Mouse (Mus musculus) testis, postnatal 14 days (tissue): ENCODE data around the gene Nfkbib.
A peak's percentile ranks its signal among the peaks of the same experiment; 100 is the strongest.

Experiments
- DNase-seq: peaks from one replicate; pipeline ENCODE4 v3.0.0; 2021; ENCODE audit warnings: low spot score

Nfkbib gene

GRCm38 (mm10) chr7:28767462-28767965 is at the start of gene Nfkbib:
Gene Nfkbib (minus strand): TSS chr7:28767512.
- DNase-seq = no peak

GRCm38 (mm10) chr7:28816920-28817319 is 49.6 kb upstream of the Nfkbib start:
- DNase-seq = no peak

GRCm38 (mm10) chr7:28816201-28816600 is 48.9 kb upstream of the Nfkbib start:
- no peak for DNase-seq

DNA sequence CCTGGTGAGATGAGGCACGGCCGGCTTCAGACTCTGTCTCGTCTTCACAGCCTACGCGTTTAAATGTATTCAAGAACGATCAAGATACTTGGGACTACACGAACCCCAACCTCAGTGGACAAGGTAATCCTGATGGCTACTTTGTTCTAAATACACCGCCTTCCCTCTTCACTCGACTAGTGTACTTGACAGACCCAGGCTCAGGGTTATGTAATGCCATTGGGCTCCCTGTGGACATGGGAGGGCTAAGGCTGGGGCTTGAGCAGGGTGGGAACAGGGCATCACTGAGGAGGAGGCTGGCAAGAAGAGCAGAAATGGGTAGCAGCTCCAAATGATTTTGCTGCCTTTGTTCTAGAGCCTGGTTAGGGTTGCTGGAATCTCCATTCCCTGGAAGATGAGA is 47.9 kb upstream of the Nfkbib start:
- no peak for DNase-seq

DNA sequence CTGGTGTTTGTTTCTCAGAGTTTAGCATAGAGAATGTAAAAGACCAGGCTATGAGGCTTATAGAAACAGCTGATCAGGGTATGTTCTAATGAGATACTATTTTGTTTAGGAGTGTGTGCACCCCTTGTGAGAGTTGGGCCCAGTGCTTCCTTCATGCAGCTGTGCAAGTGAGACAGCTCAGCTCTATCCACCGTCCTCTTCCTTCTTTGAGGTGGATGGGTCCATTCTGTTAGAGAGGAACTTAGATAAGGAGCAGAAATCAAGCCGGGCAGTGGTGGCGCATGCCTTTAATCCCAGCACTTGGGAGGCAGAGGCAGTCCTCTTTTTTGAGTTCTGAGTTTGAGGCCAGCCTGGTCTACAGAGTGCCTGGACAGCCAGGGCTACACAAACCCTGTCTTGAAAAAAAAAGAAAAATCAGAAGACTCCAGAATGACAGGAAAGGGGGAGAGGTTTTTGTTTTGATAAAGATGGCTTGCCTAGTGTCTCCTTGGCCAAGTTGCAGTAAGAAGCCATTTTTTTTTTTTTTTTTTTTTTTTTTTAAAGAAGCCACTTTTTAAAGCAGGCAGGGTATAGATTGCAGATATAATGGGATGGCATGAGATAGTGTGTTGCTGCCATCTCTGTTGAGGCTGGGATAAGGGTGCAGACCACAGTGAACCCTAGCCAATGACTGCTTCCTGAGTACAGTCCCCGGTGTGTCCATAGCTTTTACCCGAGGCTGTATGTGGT is 47.2 kb upstream of the Nfkbib start:
- DNase-seq = no peak

- no peak for DNase-seq
Measured at GRCm38 (mm10) chr7:28812949-28813348, 45.6 kb upstream of the Nfkbib start.

DNA sequence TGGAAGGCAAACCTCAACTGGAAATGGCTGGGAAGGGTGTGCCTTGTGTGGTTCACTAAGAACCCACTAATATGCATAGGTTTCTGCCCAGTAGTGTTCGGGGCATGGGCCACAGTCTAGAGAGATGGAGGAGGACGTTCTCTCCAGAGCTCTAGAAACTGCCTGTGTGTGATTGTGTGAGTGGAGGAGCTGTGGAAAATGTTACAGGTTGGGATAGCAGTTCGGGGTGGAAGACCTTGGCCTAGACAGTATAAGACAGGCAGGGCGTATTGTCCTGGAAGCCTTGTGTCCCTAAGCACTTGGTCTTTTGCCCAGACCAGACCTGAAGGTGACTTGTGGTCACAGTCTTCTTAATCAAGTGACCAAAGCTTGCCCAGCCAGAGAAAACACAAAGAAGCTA is 45.1 kb upstream of the Nfkbib start:
- peak; percentile 77 for DNase-seq

DNA sequence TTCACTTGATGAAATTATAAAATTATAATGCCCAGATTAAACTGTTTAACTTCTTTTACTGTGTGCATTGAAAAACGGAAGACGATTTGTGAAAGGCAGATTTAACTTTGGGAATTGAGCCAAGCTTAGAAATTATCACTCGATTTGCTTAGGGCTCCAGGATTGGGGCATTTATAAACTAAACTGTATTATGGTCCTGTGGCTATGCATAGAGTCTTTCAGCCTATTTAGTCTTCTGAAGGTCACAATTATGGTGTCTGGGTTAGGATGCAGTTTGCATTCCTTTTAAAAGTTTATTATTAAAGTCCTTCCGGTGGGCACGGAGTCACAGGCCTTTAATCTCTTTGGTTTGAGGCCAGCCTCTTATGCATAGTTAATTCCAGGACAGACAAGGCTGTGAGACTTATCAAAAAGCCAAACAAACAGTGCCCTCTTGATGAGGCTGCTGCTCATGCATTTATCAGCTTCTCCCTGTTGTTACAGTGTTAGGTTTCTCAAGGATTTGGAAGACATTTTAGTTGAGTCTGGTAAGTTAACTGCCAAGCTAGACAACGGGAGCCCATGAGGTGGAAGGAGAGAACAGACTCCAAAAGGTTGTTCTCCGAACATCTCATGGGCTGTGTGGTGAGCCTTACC is 44.4 kb upstream of the Nfkbib start:
- DNase-seq = no peak

DNA sequence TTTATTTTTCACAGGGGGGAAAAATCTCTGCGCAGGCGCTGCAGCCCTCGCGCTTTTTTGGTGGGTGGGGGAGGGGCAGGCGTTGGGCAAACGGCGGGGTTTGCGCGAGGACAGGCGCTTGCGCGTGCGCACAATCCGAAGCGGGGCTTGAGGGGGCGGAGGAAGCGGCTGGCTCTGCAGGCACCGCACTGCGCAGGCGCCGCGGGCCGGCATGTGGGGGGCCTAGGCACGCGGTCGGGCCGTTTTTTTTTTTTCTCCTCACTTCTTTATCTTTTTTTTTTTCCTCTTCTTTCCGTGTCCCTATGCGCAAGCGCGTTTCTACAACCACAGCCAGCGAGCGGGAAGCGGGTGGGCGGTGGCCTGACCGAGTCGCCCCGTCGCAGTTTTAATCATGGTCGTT is 43.9 kb upstream of the Nfkbib start:
- DNase-seq = peak; percentile 96

DNA sequence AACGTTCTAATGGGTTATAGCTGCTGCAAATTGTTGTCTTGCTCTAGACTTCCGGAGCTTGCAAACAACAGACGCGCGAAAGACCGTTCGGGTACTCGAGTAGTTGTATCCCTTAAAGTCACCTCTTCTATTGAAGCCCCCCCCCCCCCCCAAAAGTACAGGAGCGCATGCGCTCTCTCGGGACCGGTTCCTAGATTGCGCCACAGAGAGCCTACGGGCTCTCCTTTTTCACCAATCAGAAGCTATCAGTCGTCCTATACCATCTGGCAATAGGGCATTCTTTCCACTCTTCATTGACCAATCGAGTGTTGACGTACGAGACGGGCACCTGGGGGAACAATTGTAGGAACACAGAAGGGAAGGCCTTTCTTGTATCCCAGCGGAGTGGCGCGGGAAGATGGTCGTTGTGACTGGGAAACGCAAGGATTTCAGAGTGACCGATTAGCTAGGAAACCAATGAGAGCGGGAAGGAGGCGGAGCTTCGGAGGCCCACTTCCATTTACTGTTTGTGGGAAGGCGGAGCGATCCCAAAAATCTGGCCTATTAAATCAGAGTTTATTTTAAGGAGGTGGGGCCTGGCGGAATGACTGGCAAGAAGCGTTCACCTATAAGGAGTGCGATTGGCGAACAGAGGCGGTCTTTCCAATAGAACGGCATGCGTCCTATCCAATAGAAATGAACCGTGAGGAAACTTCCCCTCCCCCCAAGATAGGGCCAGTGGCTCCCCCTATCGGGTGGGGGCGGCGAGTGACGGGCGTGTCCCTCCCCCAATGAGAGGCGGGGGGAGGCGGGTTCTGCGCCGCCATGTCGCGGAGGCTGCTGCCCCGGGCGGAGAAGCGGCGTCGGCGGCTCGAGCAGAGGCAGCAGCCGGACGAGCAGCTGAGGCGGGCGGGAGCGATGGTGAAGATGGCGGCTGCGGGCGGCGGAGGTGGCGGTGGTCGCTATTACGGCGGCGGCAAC is 43.1 kb upstream of the Nfkbib start:
- DNase-seq = peak; percentile 99

DNA sequence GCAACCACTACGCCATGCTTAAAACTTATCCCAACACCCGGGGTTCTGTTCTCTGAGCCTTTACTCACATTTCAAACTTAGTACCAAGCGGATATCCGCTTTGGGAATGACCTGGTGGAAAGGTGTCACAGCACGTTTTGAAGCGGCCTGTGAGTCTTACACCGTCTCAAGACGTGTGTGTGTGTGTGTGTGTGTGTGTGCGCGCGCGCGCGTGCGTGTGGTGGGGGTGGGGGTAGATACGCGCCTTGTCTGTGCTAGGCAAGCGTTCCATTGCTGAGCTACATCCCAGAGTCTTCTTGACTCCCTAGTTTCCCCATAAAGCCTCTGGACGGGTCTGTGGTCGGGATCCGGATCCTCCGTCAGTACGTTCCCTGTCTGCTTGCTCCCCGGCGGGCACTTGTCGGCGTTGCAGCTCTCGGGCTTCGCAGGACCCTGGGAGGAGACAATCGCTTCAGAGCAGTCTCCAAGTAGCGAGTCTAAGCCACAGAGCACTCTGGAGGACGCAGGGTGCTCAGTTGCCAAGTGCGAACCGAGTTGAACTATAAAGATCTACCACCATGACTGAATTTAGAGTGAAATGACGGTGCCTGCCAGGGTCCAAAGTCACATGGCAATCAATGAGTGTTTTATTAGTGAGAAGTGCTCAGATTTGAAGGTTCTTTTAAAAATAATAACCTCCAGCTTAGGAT is 42.2 kb upstream of the Nfkbib start:
- peak; percentile 62 for DNase-seq

- DNase-seq = peak; percentile 92
Measured at GRCm38 (mm10) chr7:28808957-28809393, 41.7 kb upstream of the Nfkbib start.

GRCm38 (mm10) chr7:28808221-28808941 is 41.1 kb upstream of the Nfkbib start, which contains the start of gene Hnrnpl:
Gene Hnrnpl (plus strand): TSS chr7:28808541.
- no peak for DNase-seq

DNA sequence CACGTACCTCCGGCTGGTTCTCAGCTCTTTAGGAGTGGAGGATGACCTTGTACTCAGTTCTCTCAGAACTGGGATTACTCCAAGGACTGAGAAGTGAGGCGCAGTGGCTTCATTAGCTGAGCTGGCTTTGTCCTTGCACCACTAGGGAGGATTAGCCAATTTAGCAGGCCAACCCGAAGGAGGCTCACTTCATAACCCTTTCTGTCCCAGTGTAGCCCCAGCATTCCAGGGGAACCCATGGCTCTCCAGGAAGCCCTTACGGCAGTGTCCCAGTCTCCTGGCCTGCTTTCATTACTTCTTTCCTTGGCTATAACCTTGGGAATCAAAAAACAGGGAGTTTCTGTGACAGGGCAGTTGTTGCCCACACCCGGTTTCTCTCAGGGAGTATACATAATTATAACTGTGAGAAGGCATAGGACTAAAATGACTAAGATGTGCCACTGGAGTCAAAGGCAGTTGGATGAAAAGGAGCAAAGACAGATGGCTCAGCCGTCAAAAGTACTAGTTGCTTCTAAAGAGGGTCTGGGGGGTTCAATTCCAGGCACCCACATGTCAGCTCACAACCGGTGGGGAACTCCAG is 40.4 kb upstream of the Nfkbib start:
- DNase-seq = peak; percentile 67

- no peak for DNase-seq
Measured at GRCm38 (mm10) chr7:28806869-28807268, 39.6 kb upstream of the Nfkbib start.

GRCm38 (mm10) chr7:28803756-28804155 is 36.4 kb upstream of the Nfkbib start:
- no peak for DNase-seq

- DNase-seq = no peak
Measured at GRCm38 (mm10) chr7:28802846-28803588, 35.7 kb upstream of the Nfkbib start.

DNA sequence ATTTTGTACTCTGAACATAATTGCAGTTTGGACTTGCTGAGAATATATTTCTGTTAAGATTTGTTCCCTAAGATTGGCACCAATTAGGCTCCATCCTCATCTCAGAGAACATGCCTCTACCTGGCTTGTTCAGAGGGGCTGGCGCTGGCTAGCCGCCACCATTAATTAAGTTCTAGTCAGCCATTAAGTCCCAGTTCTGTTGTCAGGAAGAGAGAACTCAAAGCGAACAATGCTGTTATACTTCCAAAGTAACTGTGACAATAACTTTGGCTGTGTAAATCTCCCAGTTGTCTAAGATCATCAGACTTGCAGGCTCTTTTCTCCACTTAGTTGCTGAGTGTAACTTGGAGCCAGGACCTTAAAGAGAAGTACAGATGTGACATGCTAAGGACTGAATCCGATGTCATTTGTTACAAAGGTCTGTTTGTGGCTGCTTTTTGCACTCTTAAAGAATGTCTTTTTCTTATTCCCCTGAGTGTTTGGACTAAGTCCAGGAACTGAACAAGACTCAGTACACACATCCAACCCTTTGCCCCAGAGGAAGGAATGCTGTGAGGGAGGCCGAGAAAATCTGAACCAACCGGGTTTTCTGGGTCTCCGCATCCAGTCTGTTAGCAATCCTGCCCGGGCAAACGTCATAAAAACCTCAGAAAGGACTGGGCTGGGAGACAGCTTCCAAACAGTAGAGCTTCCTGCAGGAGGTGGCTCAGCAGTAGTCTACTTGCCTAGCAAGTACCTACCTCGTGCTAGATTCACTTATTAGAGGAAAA is 34.8 kb upstream of the Nfkbib start:
- no peak for DNase-seq

DNA sequence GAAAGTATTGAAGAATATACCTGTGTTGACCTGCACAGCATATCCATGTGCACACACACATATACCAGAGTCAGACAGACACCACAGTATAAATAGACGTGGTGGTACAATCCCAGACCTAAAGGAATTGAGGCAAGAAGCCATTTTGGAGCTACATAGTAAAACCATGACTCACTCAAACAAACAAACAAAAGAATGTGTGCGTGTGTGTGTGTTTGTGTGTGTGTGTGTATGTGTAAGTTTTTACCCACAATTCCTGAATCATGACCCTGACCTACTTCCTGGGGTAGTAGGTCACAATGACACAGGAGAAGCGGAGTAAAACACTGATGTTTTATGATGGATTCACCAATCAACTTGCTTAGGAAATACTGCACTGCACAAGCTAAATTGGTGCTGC is 34.1 kb upstream of the Nfkbib start:
- DNase-seq = no peak
